Mouse (Mus musculus): ENCODE results near the gene Gm13871. TPM values are rescaled to one million over a fixed set of nuclear protein-coding genes. Genes with fewer than 3 reads are reported as not detected.
"Not testable (repeated sequence)": the region's sequence is repeated elsewhere in the genome, so short reads cannot be mapped to it uniquely, and the experiment has no call there.

The Gm13871 gene
- not detected in 2 replicates for polyA plus RNA-seq (2014; fragmentation: Nextera tagmentation; extraction: Ambion mirVana)

DNA sequence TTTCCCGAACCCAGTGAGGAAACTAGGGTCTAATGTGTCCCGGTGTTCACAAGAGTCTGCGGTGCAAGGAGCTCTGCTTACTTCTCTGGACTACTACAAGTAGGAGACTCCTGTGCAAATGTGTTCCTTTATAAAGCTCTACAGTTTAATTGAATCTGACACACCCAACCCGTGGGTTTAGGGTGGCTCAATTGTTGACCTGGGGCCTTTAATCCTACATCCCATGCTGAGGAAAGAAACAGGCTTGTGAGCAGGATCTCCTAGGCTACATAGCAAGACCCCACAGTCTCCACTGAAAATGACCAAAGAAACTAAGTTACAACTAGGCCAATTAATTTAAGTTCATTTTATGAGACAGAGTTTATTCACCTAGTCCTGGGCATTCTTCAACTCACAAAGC is at the start of gene Gm13871:
Gene Gm13871, minus strand, starts transcription at position 101 of the 400 bp plus-strand sequence.
- H3K9ac ChIP-seq (replicated peaks; ENCODE audit: low read depth, low read length); H3K4me2 ChIP-seq (replicated peaks; ENCODE audit: low read depth, low read length); ATAC-seq (ENCODE audit: insufficient number of reproducible peaks, insufficient read depth, low FRiP score, low read depth); H3K4me3 ChIP-seq (ENCODE audit: low read depth, low read length); H3K9me3 ChIP-seq (ENCODE audit: control insufficient read depth, low read depth, low read length); H3K27ac ChIP-seq (ENCODE audit: low read length); H3K27me3 ChIP-seq (ENCODE audit: control insufficient read depth, insufficient read depth, low read length); H3K36me3 ChIP-seq (ENCODE audit: control insufficient read depth, insufficient read depth, low read length); H3K4me1 ChIP-seq (ENCODE audit: control insufficient read depth, insufficient read depth, low read length): not testable (repeated sequence)
- no CpG with 5 or more reads among the region's 4 CpGs for WGBS

DNA sequence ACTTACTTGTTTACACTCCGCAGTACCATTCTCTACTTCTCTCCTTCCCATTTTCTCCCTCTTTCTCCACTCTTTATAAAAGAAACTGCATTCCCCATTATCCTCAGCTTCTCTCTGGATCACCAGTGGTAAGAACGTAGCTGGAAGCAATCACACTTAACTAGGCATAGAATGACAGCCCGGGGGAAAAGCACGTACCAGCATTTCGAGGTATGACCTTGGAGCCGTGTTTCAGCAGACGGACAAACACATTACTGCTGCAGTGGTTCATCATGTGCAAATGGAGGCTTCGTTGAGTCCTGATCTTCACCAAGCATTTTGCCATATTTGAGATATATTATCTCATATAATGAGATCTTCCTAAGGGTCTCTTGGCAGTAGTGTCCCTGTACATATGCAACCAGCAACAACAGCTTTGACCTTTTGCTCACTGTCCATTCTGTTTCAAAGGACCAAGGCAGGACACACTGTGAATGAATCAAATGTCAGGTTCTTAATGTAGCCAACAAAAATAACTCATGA is 44.7 kb upstream of the Gm13871 start, which contains the start of gene 2310002L09Rik:
Gene 2310002L09Rik, minus strand, starts transcription at position 472 of the 522 bp plus-strand sequence.
- Histone ChIP-seq H3K9ac (replicated peaks; ENCODE audit: low read depth, low read length) (no peak within 1 kb of the TSS), H3K27me3 (ENCODE audit: control insufficient read depth, insufficient read depth, low read length) (no peaks in the 10 kb centered on the region), H3K4me3 (ENCODE audit: low read depth, low read length) (no peak within 1 kb of the TSS), H3K4me1 (ENCODE audit: control insufficient read depth, insufficient read depth, low read length) (no peaks in the 10 kb centered on the region), H3K4me2 (replicated peaks; ENCODE audit: low read depth, low read length) (no peak within 1 kb of the TSS), H3K36me3 (ENCODE audit: control insufficient read depth, insufficient read depth, low read length) (no peaks in the 10 kb centered on the region), H3K27ac (ENCODE audit: low read length) (no peak within 1 kb of the TSS), H3K9me3 (ENCODE audit: control insufficient read depth, low read depth, low read length) (no peaks in the 10 kb centered on the region)
- 76% methylated on average over 8 of the region's 8 CpGs for WGBS
- no peak for ATAC-seq (ENCODE audit: insufficient number of reproducible peaks, insufficient read depth, low FRiP score, low read depth)

DNA sequence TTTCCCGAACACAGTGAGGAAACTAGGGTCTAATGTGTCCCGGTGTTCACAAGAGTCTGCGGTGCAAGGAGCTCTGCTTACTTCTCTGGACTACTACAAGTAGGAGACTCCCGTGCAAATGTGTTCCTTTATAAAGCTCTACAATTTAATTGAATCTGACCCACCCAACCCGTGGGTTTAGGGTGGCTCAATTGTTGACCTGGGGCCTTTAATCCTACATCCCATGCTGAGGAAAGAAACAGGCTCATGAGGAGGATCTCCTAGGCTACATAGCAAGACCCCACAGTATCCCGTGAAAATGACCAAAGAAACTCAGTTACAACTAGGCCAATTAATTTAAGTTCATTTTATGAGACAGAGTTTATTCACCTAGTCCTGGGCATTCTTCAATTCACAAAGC is 14.9 kb upstream of the Gm13871 start, which contains the start of gene Gm11756:
Gene Gm11756, minus strand, starts transcription at position 101 of the 400 bp plus-strand sequence.
- H3K4me3 ChIP-seq (ENCODE audit: low read depth, low read length); H3K4me2 ChIP-seq (replicated peaks; ENCODE audit: low read depth, low read length); H3K27ac ChIP-seq (ENCODE audit: low read length); H3K9me3 ChIP-seq (ENCODE audit: control insufficient read depth, low read depth, low read length); ATAC-seq (ENCODE audit: insufficient number of reproducible peaks, insufficient read depth, low FRiP score, low read depth); H3K9ac ChIP-seq (replicated peaks; ENCODE audit: low read depth, low read length); H3K36me3 ChIP-seq (ENCODE audit: control insufficient read depth, insufficient read depth, low read length); H3K4me1 ChIP-seq (ENCODE audit: control insufficient read depth, insufficient read depth, low read length); H3K27me3 ChIP-seq (ENCODE audit: control insufficient read depth, insufficient read depth, low read length): not testable (repeated sequence)
- 81% methylated on average over 6 of the region's 6 CpGs for WGBS

DNA sequence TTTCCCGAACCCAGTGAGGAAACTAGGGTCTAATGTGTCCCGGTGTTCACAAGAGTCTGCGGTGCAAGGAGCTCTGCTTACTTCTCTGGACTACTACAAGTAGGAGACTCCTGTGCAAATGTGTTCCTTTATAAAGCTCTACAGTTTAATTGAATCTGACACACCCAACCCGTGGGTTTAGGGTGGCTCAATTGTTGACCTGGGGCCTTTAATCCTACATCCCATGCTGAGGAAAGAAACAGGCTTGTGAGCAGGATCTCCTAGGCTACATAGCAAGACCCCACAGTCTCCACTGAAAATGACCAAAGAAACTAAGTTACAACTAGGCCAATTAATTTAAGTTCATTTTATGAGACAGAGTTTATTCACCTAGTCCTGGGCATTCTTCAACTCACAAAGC is 14.7 kb downstream of the Gm13871 start, which contains the start of gene Gm11757:
Gene Gm11757, minus strand, starts transcription at position 101 of the 400 bp plus-strand sequence.
- H3K9ac ChIP-seq (replicated peaks; ENCODE audit: low read depth, low read length); H3K4me1 ChIP-seq (ENCODE audit: control insufficient read depth, insufficient read depth, low read length); H3K27ac ChIP-seq (ENCODE audit: low read length); H3K4me3 ChIP-seq (ENCODE audit: low read depth, low read length); H3K36me3 ChIP-seq (ENCODE audit: control insufficient read depth, insufficient read depth, low read length); H3K4me2 ChIP-seq (replicated peaks; ENCODE audit: low read depth, low read length); H3K27me3 ChIP-seq (ENCODE audit: control insufficient read depth, insufficient read depth, low read length); ATAC-seq (ENCODE audit: insufficient number of reproducible peaks, insufficient read depth, low FRiP score, low read depth); H3K9me3 ChIP-seq (ENCODE audit: control insufficient read depth, low read depth, low read length): not testable (repeated sequence)
- no CpG with 5 or more reads among the region's 4 CpGs for WGBS

DNA sequence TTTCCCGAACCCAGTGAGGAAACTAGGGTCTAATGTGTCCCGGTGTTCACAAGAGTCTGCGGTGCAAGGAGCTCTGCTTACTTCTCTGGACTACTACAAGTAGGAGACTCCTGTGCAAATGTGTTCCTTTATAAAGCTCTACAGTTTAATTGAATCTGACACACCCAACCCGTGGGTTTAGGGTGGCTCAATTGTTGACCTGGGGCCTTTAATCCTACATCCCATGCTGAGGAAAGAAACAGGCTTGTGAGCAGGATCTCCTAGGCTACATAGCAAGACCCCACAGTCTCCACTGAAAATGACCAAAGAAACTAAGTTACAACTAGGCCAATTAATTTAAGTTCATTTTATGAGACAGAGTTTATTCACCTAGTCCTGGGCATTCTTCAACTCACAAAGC is 29.6 kb downstream of the Gm13871 start, which contains the start of gene Gm11758:
Gene Gm11758, minus strand, starts transcription at position 101 of the 400 bp plus-strand sequence.
- not testable (repeated sequence) for H3K4me3 ChIP-seq (ENCODE audit: low read depth, low read length); H3K4me1 ChIP-seq (ENCODE audit: control insufficient read depth, insufficient read depth, low read length); H3K36me3 ChIP-seq (ENCODE audit: control insufficient read depth, insufficient read depth, low read length); H3K4me2 ChIP-seq (replicated peaks; ENCODE audit: low read depth, low read length); ATAC-seq (ENCODE audit: insufficient number of reproducible peaks, insufficient read depth, low FRiP score, low read depth); H3K27me3 ChIP-seq (ENCODE audit: control insufficient read depth, insufficient read depth, low read length); H3K9me3 ChIP-seq (ENCODE audit: control insufficient read depth, low read depth, low read length); H3K9ac ChIP-seq (replicated peaks; ENCODE audit: low read depth, low read length); H3K27ac ChIP-seq (ENCODE audit: low read length)
- WGBS, result no CpG with 5 or more reads among the region's 4 CpGs

Other genes starting within 250 kb of the Gm13871 start
- gene Gm11239, start 237.6 kb downstream of the Gm13871 start, polyA plus RNA-seq (2014; fragmentation: Nextera tagmentation; extraction: Ambion mirVana), result not detected in 2 replicates
- not detected in 2 replicates for gene Gm428, start 222.4 kb downstream of the Gm13871 start, polyA plus RNA-seq (2014; fragmentation: Nextera tagmentation; extraction: Ambion mirVana)
- 11.3 and 11.8 TPM in 2 replicates for gene Rasef, start 115.0 kb downstream of the Gm13871 start, polyA plus RNA-seq (2014; fragmentation: Nextera tagmentation; extraction: Ambion mirVana)
- not detected in 2 replicates for gene Gm11758, start 29.7 kb downstream of the Gm13871 start, polyA plus RNA-seq (2014; fragmentation: Nextera tagmentation; extraction: Ambion mirVana)
- not detected in 2 replicates for gene Gm11757, start 14.8 kb downstream of the Gm13871 start, polyA plus RNA-seq (2014; fragmentation: Nextera tagmentation; extraction: Ambion mirVana)
- gene Gm11756, start 14.8 kb upstream of the Gm13871 start, polyA plus RNA-seq (2014; fragmentation: Nextera tagmentation; extraction: Ambion mirVana), result not detected in 2 replicates
- not detected in 2 replicates for gene 2310002L09Rik, start 44.9 kb upstream of the Gm13871 start, polyA plus RNA-seq (2014; fragmentation: Nextera tagmentation; extraction: Ambion mirVana)
- gene Frmd3, start 107.5 kb upstream of the Gm13871 start, polyA plus RNA-seq (2014; fragmentation: Nextera tagmentation; extraction: Ambion mirVana), result 1.2 and 1.4 TPM in 2 replicates

Data from stomach, embryonic 14.5 days (tissue).